Mouse (Mus musculus) small intestine, adult 2 months (tissue): ENCODE results near the gene Tfe3. TPM values are rescaled to one million over a fixed set of nuclear protein-coding genes. Genes with fewer than 3 reads are reported as not detected.
"Not testable (repeated sequence)": the region's sequence is repeated elsewhere in the genome, so short reads cannot be mapped to it uniquely, and the experiment has no call there.

Experiments used
- H3K27ac ChIP-seq: fragments of 200-500 bp; 2 replicates; pipeline ENCODE4 v1.5.1; 2012; ENCODE audit warnings: low read depth, low read length, control low read depth, inconsistent platforms; ENCODE audit not compliant: insufficient read depth
- H3K27me3 ChIP-seq: fragments of 200-500 bp; 2 replicates; pipeline ENCODE4 v1.6.1; 2012; ENCODE audit warnings: mild to moderate bottlenecking, moderate library complexity, low read length, inconsistent platforms; ENCODE audit not compliant: control insufficient read depth, insufficient read depth
- H3K36me3 ChIP-seq: fragments of 200-500 bp; 2 replicates; pipeline ENCODE4 v1.6.1; 2012; ENCODE audit warnings: mild to moderate bottlenecking, low read length, control low read depth, inconsistent platforms; ENCODE audit not compliant: control insufficient read depth, insufficient read depth
- H3K4me1 ChIP-seq: fragments of 200-500 bp; 2 replicates; pipeline ENCODE4 v1.6.1; 2012; ENCODE audit warnings: low read length, inconsistent platforms, mixed read lengths; ENCODE audit not compliant: control insufficient read depth, insufficient read depth, insufficient read length
- H3K4me3 ChIP-seq: fragments of 200-500 bp; 2 replicates; pipeline ENCODE4 v1.5.1; 2012; ENCODE audit warnings: low read depth, mild to moderate bottlenecking, control low read depth, inconsistent platforms, low read length, moderate library complexity
- CTCF ChIP-seq: fragments of 200-500 bp; IDR thresholded peaks from 2 replicates; pipeline ENCODE4 v1.5.1; 2012; ENCODE audit warnings: low read depth, mild to moderate bottlenecking, control low read depth, inconsistent platforms, low read length, moderate library complexity, mixed read lengths; ENCODE audit not compliant: insufficient replicate concordance, insufficient read length; ENCODE audit errors: extremely low read depth
- POLR2A ChIP-seq: fragments of 200-500 bp; IDR thresholded peaks from 2 replicates; pipeline ENCODE4 v1.6.1; 2012; ENCODE audit warnings: low read depth, mild to moderate bottlenecking, control low read depth, inconsistent platforms, low read length, moderate library complexity
- WGBS: fragments of 180-500 bp; shearing (Covaris S2); methylation state at CpG from one replicate; pipeline ENCODE4 v1.1.7; 2018; 5-methylcytosine and 5-hydroxymethylcytosine counted together
- polyA plus RNA-seq: library from polyadenylated mRNA; depleted of rRNA; stranded (reverse); fragments of >200 nt; gene quantifications from 2 replicates; pipeline ENCODE4 v1.2.3, GENCODE M21; 2012; rRNA removed

Tfe3 gene
- 19.5 and 23.0 TPM in 2 replicates for polyA plus RNA-seq

DNA sequence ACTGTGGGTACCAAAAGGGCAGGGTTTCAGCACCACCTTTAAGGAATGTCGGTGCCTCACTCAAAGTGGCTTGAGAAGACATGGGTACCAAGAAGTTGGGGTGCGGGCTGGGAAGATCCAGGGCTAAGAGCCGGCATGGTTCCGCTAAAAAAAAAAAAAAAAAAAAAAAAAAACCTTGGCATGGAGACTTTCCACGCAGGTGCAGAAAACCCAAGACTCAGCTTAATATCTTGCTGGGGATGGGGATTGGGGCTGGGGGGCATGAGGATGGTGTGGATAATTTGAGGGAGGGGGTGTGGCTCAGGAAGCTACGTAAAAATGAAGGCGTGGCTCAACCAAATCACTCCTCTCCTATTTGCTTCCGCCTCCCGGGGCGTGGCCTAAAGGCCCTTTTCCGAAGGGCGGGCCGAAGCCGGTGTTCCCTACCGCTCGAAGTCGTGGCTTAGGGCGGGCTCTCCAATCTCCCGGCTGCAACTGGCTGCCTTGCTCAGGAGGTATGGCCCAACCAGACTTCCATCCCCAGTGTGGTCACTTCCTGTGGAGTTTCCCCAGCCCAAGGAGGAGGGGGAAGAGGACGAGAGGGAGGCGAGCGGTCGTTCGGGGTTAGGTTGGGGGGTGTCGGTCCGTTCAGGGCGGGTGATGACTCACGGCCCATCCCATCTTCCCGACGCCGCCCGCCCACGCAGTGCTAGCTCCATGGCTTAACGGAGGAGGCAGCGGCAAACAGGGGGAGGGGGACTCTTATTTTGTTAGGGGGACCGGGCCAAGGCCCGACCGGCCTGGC is at the start of gene Tfe3:
TSS of gene Tfe3 (plus strand) at position 424 of the 784 bp plus-strand sequence.
- Histone ChIP-seq H3K4me3 (peak within 1 kb of the TSS; percentile 98), H3K4me1 (peaks cover 2% of the 10 kb centered on the region; the same call in 1 of the 2 replicates), H3K36me3 (peaks cover 10% of the 10 kb centered on the region), H3K27ac (peak within 1 kb of the TSS; percentile 86), H3K27me3 (no peaks in the 10 kb centered on the region)
- 14% methylated on average over 38 of the region's 38 CpGs for WGBS
- no peak for TF ChIP-seq CTCF
- TF ChIP-seq POLR2A = peak; percentile 30; the same call in 1 of the 2 replicates

DNA sequence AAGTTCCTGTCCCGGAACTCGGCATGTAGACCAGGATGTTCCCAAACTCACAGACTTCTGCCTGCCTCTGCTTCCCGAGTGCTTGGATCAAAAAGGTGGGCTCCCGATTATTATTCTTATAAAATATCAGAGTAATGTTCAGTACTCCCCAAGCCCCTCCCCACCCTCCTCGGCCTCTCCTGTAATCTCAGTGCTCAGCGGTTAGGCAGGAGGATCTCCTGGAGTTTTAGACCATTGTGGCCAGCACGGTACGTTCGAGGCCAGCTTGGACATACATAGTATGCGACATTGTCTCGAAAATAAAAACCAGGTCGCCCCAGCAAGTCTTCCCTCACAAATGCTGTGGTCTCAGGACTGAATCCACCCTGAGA is 48.6 kb upstream of the Tfe3 start:
- not testable (repeated sequence) for H3K4me1 ChIP-seq, H3K36me3 ChIP-seq, H3K27ac ChIP-seq, H3K27me3 ChIP-seq
- peak overlapping the region; percentile 51 for H3K4me3 ChIP-seq
- WGBS = 7% methylated on average over 6 of the region's 12 CpGs

DNA sequence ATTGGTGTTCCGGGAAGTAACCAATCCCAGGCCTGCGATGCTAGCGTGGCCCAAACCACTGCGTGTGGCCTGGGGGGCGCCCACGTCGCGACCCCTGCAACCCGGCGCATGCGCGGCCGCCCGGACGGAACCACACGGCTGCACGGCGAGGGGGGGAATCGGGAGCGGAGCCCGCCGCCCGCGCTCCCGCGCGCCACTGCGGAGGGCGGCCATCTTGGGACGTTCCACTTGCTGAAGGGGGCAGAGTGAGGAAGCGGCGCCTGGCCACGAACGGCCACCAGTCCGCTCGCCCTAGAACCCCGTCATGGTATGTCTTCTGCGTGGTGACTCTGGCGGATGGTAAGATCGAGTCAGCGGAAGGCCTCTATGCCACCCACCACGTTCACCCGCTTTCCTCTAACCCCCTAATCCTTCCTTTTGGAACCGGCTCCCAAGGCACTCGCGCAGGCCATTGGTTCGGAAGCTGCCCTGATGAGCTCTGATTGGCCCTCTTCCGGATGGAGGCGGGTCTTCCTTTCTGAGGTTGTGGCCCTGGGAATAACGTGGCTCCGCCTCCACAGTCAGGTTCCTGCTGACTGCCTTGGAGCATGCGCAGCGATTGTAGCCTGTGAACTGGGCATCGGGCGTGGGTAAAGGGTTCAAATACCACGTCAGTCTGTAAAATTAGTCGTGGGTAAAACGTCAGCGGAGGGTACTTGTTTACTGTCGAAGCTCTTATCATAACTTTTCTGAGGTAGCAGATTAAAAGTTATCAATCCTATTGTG is 48.0 kb upstream of the Tfe3 start, which contains the start of gene Wdr45:
TSS of gene Wdr45 (plus strand) at position 199 of the 765 bp plus-strand sequence.
- peak within 1 kb of the TSS; percentile 51 for H3K4me3 ChIP-seq
- H3K4me1 ChIP-seq, H3K27ac ChIP-seq, H3K27me3 ChIP-seq, H3K36me3 ChIP-seq: not testable (repeated sequence)
- 10% methylated on average over 27 of the region's 60 CpGs for WGBS

DNA sequence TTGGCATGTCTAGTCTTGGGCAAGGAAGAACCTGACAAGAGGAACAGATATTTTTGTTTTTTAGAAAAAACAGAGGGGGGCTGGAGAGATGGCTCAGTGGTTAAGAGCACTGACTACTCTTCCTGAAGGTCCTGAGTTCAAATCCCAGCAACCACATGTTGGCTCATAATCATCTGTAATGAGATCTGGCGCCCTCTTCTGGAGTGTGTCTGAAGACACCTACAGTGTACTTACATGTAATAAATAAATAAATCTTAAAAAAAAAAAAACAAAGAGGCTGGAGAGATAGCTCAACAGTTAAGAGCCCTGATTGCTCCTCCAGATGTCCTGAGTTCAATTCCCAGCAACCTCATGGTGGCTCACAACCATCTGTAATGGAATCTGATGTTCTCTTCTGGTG is 46.3 kb upstream of the Tfe3 start:
- not testable (repeated sequence) for H3K27me3 ChIP-seq, H3K4me3 ChIP-seq, H3K4me1 ChIP-seq, H3K27ac ChIP-seq, H3K36me3 ChIP-seq
- 56% methylated on average over 1 of the region's 1 CpGs for WGBS

DNA sequence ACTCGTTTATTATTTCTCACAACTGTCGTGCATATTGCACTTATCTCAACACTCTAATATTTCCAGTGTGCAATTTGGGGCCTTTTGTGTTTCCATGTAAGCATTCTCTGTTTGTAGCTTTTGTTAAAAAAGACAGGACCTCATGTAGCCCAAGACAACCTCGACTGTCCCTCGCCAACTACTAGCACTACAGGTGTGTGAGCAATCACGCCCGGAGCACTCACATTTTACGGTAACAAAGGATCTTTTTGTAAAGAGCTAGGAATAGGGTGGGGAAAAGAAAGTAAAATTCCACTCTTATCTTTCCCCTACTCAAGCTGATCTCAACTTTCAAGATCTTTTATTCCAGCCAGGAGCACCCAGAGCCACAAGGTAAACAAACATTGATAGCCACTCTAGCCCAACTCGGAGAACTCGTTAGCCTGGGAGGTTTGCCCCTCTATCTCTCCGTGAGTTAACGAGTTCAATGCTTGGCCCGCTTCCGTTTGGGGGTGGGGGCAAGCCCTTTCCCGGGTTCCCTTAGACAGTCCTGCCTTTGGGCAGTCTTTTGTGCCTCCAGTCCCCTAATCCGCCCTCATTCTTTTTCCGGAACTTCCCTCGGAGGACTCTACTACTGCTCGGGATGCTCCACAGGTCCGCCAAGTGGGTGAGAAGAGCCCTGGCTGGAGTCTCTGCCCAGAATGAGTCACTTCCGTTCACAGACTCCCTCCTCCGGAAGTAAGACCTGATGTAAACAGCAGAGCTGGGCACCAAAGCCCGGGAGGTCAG is 40.7 kb upstream of the Tfe3 start, which contains the start of gene Gm45208:
TSS of gene Gm45208 (plus strand) at position 732 of the 768 bp plus-strand sequence.
- Histone ChIP-seq H3K36me3 (peaks cover 5% of the 10 kb centered on the region), H3K4me3 (peak within 1 kb of the TSS; percentile 96), H3K4me1 (no peaks in the 10 kb centered on the region), H3K27ac (peak within 1 kb of the TSS; percentile 94), H3K27me3 (no peaks in the 10 kb centered on the region)
- 18% methylated on average over 22 of the region's 22 CpGs for WGBS
- TF ChIP-seq POLR2A (0 out of 2 replicates have a peak, but pooled peaks have one; percentile 27), CTCF (no peak)

DNA sequence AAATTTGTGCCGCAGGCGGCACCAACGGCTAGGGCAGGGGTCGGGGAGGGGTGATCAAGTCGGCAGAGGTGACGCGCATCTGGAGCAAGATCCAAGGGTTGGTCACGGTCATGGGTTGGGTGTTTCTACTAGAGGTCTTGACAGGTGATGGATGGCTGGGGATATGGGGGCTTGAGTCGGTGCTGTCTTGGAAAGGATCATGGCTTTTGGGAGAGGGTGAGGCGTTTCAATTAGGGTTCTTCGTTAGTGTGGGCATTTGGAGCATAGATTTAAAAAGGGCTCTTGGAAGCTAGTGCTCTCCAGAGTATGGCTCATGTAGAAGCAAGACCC is 40.1 kb upstream of the Tfe3 start:
- TF ChIP-seq POLR2A (no peak; the same call in 1 of the 2 replicates), CTCF (no peak)
- Histone ChIP-seq H3K27ac (no peak overlapping the region; the same call in 1 of the 2 replicates), H3K4me1 (no peaks in the 10 kb centered on the region), H3K4me3 (peak overlapping the region; percentile 96), H3K27me3 (no peaks in the 10 kb centered on the region), H3K36me3 (peaks cover 5% of the 10 kb centered on the region)
- 16% methylated on average over 11 of the region's 11 CpGs for WGBS

DNA sequence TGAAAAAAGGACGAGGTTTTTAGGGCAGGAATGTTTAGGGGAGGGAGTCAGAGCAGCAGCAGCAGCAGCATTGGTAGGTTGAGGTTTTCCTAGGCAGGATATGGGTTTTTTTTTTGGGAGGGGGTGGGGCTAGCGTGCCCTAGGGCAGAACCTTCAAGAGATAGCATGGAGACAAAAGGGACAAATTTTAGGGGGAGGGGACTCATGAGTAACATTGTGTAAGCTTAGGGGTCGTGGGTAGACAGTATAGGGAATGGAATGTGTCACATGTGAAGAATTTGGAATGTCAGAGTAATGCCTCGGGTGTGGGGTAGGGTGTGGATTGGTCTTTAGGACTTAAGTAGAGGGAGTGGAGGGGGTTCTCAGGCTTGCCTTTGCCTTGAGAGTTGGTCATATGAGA is 39.7 kb upstream of the Tfe3 start:
- Histone ChIP-seq H3K4me3 (peak overlapping the region; percentile 96; the same call in 1 of the 2 replicates), H3K36me3 (peaks cover 5% of the 10 kb centered on the region), H3K27me3 (no peaks in the 10 kb centered on the region), H3K4me1 (no peaks in the 10 kb centered on the region), H3K27ac (no peak overlapping the region)
- WGBS = 9% methylated on average over 4 of the region's 4 CpGs
- TF ChIP-seq POLR2A = no peak
- TF ChIP-seq CTCF = no peak
